Mouse (Mus musculus): ENCODE results near the gene Ercc1. TPM values are rescaled to one million over a fixed set of nuclear protein-coding genes. Genes with fewer than 3 reads are reported as not detected.

The Ercc1 gene
- total RNA-seq, 2 experiments from 2014 or later = 48.9 to 51.8 TPM

GRCm38 (mm10) chr7:19304501-19305412 is 39.8 kb upstream of the Ercc1 start:
- peak overlapping the region; percentile 5; the same call in 1 of the 2 replicates for H3K4me3 ChIP-seq
- no peak for DNase-seq (ENCODE audit: extremely low spot score in 1 of 2, low spot score in 2 of 2)
- TF ChIP-seq CTCF (IDR thresholded peaks at IDR 0.05) = no peak
- H3K27ac ChIP-seq = no peak overlapping the region
- intact Hi-C loops (cut with DNase I) = loop anchor here (5.0 kb wide), 1 partner anchor 127 kb away; the partner anchor contains the start of gene Eml2

- Histone ChIP-seq H3K4me3 (no peak overlapping the region), H3K27ac (no peak overlapping the region)
- intact Hi-C loops (cut with DNase I) = no loop called here
- no peak for TF ChIP-seq CTCF (IDR thresholded peaks at IDR 0.05)
- DNase-seq (ENCODE audit: extremely low spot score in 1 of 2, low spot score in 2 of 2) = no peak
Measured at GRCm38 (mm10) chr7:19305413-19305735, 39.2 kb upstream of the Ercc1 start.

GRCm38 (mm10) chr7:19305796-19306765 is 38.5 kb upstream of the Ercc1 start:
- Histone ChIP-seq H3K27ac (no peak overlapping the region), H3K4me3 (no peak overlapping the region)
- TF ChIP-seq CTCF (IDR thresholded peaks at IDR 0.05) = no peak
- intact Hi-C loops (cut with DNase I) = no loop called here
- no peak for DNase-seq (ENCODE audit: extremely low spot score in 1 of 2, low spot score in 2 of 2)

GRCm38 (mm10) chr7:19306819-19307738 is 37.5 kb upstream of the Ercc1 start:
- H3K4me3 ChIP-seq = peak overlapping the region; percentile 87

GRCm38 (mm10) chr7:19307739-19308453 is 36.7 kb upstream of the Ercc1 start:
- peak overlapping the region; percentile 87 for H3K4me3 ChIP-seq
- intact Hi-C loops (cut with DNase I) = no loop called here
- no peak for TF ChIP-seq CTCF (IDR thresholded peaks at IDR 0.05)
- H3K27ac ChIP-seq = peak overlapping the region; percentile 97
- peak; percentile 69 to 70 for DNase-seq (ENCODE audit: extremely low spot score in 1 of 2, low spot score in 2 of 2)

More at GRCm38 (mm10) chr7:19306819-19307738, 37.5 kb upstream of the Ercc1 start:
- intact Hi-C loops (cut with DNase I) = no loop called here
- no peak for DNase-seq (ENCODE audit: extremely low spot score in 1 of 2, low spot score in 2 of 2)
- H3K27ac ChIP-seq = no peak overlapping the region; the same call in 1 of the 2 replicates
- no peak for TF ChIP-seq CTCF (IDR thresholded peaks at IDR 0.05)

- peak overlapping the region; percentile 97 for H3K27ac ChIP-seq
Measured at GRCm38 (mm10) chr7:19308454-19309277, 35.9 kb upstream of the Ercc1 start.

GRCm38 (mm10) chr7:19309278-19309883 is 35.2 kb upstream of the Ercc1 start:
- no peak for TF ChIP-seq CTCF (IDR thresholded peaks at IDR 0.05)
- H3K27ac ChIP-seq = peak overlapping the region; percentile 85; the same call in 1 of the 2 replicates
- intact Hi-C loops (cut with DNase I) = no loop called here
- H3K4me3 ChIP-seq = peak overlapping the region; percentile 87
- no peak for DNase-seq (ENCODE audit: extremely low spot score in 1 of 2, low spot score in 2 of 2)

More at GRCm38 (mm10) chr7:19308454-19309277, 35.9 kb upstream of the Ercc1 start:
- DNase-seq (ENCODE audit: extremely low spot score in 1 of 2, low spot score in 2 of 2) = peak; percentile 97 to 98
- peak; percentile 10; the same call in 1 of the 2 replicates for TF ChIP-seq CTCF (IDR thresholded peaks at IDR 0.05)
- intact Hi-C loops (cut with DNase I) = no loop called here
- peak overlapping the region; percentile 87 for H3K4me3 ChIP-seq

GRCm38 (mm10) chr7:19309884-19310641 is 34.5 kb upstream of the Ercc1 start, which contains the start of gene Fosb:
Gene Fosb (minus strand): TSS chr7:19310051.
- peak; percentile 92 to 94 for DNase-seq (ENCODE audit: extremely low spot score in 1 of 2, low spot score in 2 of 2)
- H3K27ac ChIP-seq = peak within 1 kb of the TSS; percentile 85
- intact Hi-C loops (cut with DNase I) = no loop called here
- TF ChIP-seq CTCF (IDR thresholded peaks at IDR 0.05) = peak; percentile 57
- H3K4me3 ChIP-seq = peak within 1 kb of the TSS; percentile 87
